Comparison of ENCODE assay signal across 27 mouse cellular contexts in the genomic region with DNA sequence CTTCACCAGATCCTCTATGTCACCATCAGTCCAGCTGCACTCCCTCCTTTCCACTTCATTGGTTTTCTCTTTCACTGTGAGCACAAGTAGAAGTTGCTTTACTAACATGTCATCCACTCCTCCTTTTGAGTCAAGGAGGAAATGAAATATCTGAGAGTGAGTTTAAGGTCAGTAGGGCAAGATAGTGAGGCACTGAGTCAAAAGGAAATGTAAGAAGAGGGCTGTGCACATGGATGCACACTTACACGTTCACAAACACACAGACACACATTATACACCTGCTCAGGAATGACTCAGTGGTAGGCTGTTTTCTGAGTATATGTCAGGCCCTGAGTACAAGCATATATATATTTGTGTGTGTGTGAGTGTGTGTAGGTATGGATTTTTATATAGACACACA. TPM values are rescaled to one million over a fixed set of nuclear protein-coding genes. Genes with fewer than 3 reads are reported as not detected.
"Had no signal": no experiment of that assay in that cellular context is flagged by ENCODE, and none has a peak within 500 bp of the region (broad histone marks: within the 10 kb centered on the region; RNA-seq: fewer than 3 reads in every experiment).

No protein-coding gene starts in this region.

- ATAC-seq: intestine, postnatal 0 days had no signal

- DNase-seq: kidney, adult 2 months; kidney, postnatal 25 days; layer of hippocampus, adult 9-11 months; liver, embryonic 13.5 days; lung, adult 2 months; midbrain, embryonic 14.5 days; retina, postnatal 1 day; right cerebral cortex, postnatal 25 days; spleen, adult 18-20 months; thymus, adult 2 months; thymus, postnatal 14 days; thymus, postnatal 4 days had no signal

- H3K9me3 ChIP-seq: liver, embryonic 13.5 days; neural tube, embryonic 12.5 days; neural tube, embryonic 15.5 days had no signal

- H3K27ac ChIP-seq: kidney, postnatal 0 days; layer of hippocampus, adult 2 months; left cerebral cortex, adult 2 months; liver, embryonic 13.5 days; macrophage; neural tube, embryonic 12.5 days; neural tube, embryonic 15.5 days had no signal

- H3K9ac ChIP-seq: liver, embryonic 13.5 days; neural tube, embryonic 12.5 days; neural tube, embryonic 15.5 days had no signal

- H3K4me2 ChIP-seq: liver, embryonic 13.5 days; midbrain, embryonic 11.5 days; neural tube, embryonic 12.5 days; neural tube, embryonic 15.5 days had no signal

- H3K27me3 ChIP-seq: liver, embryonic 13.5 days; neural tube, embryonic 12.5 days; neural tube, embryonic 15.5 days had no signal

- H3K4me3 ChIP-seq: layer of hippocampus, adult 2 months; left cerebral cortex, adult 2 months; liver, embryonic 13.5 days; megakaryocyte, embryonic 14.5 days; neural tube, embryonic 12.5 days; neural tube, embryonic 15.5 days had no signal

- H3K4me1 ChIP-seq: liver, embryonic 13.5 days; neural tube, embryonic 12.5 days; neural tube, embryonic 15.5 days had no signal

- H3K36me3 ChIP-seq: liver, embryonic 13.5 days; neural tube, embryonic 12.5 days; neural tube, embryonic 15.5 days had no signal

RNA-seq across cellular contexts. Expression of a gene that starts 9.3 kb away (rescaled TPM):
- total RNA-seq: layer of hippocampus, adult 2 months; layer of hippocampus, postnatal 25 days; left cerebral cortex, adult 2 months; left cerebral cortex, postnatal 10 days; left cerebral cortex, postnatal 36 days had no signal
- polyA plus RNA-seq: kidney, embryonic 14.5 days; limb, embryonic 11.5 days; neural tube, embryonic 12.5 days had no signal

RNA-seq across cellular contexts. Expression of a gene that starts 12.4 kb away (rescaled TPM):
- total RNA-seq: left cerebral cortex, adult 2 months had no signal

RNA-seq across cellular contexts. Expression of a gene that starts 39.2 kb away (rescaled TPM):
- total RNA-seq: left cerebral cortex, postnatal 36 days had no signal
- polyA plus RNA-seq: intestine, postnatal 0 days; limb, embryonic 11.5 days; macrophage; midbrain, embryonic 14.5 days; midbrain, postnatal 0 days had no signal
